Mouse (Mus musculus): ENCODE measurements at regions not wholly inside any gene's neighbourhood (a gene's known extent, or its start where the extent isn't known, plus 50 kb on each side); places are given as distances from the start of the nearest gene placed in this dataset.
"Not testable (repeated sequence)": the region's sequence is repeated elsewhere in the genome, so short reads cannot be mapped to it uniquely, and the experiment has no call there.

- no peaks in the 10 kb centered on the region for H3K4me1 ChIP-seq (ENCODE audit: control insufficient read depth, insufficient read depth, low read length)
- H3K36me3 ChIP-seq (ENCODE audit: control insufficient read depth, insufficient read depth, low read length), result no peaks in the 10 kb centered on the region
- DNase-seq, result no peak
- H3K27ac ChIP-seq (replicated peaks; ENCODE audit: low read depth, low read length), result no peak overlapping the region
- no peaks in the 10 kb centered on the region for H3K27me3 ChIP-seq (ENCODE audit: control insufficient read depth, insufficient read depth, low read length)
- H3K9ac ChIP-seq (replicated peaks; ENCODE audit: low read length), result no peak overlapping the region
- no peaks in the 10 kb centered on the region for H3K9me3 ChIP-seq (ENCODE audit: control insufficient read depth, low read length)
- WGBS, result 92% methylated on average over 1 of the region's 1 CpGs
- no peak overlapping the region for H3K4me2 ChIP-seq (ENCODE audit: low read length)
- ATAC-seq (ENCODE audit: low FRiP score, low TSS enrichment), result no peak
- H3K4me3 ChIP-seq (replicated peaks; ENCODE audit: low read depth, low read length), result no peak overlapping the region
These were observed 304.7 kb upstream of the Shh start for GRCm38 (mm10) chr5:28771796-28772195.

- Histone ChIP-seq H3K36me3 (ENCODE audit: control insufficient read depth, insufficient read depth, low read length) (no peaks in the 10 kb centered on the region), H3K27me3 (ENCODE audit: control insufficient read depth, insufficient read depth, low read length) (no peaks in the 10 kb centered on the region), H3K9me3 (ENCODE audit: control insufficient read depth, low read length) (no peaks in the 10 kb centered on the region; the same call in 1 of the 2 replicates), H3K27ac (replicated peaks; ENCODE audit: low read depth, low read length) (no peak overlapping the region), H3K4me2 (ENCODE audit: low read length) (no peak overlapping the region), H3K9ac (replicated peaks; ENCODE audit: low read length) (no peak overlapping the region), H3K4me1 (ENCODE audit: control insufficient read depth, insufficient read depth, low read length) (no peaks in the 10 kb centered on the region), H3K4me3 (replicated peaks; ENCODE audit: low read depth, low read length) (no peak overlapping the region)
- no peak for ATAC-seq (ENCODE audit: low FRiP score, low TSS enrichment)
- 87% methylated on average over 6 of the region's 6 CpGs for WGBS
- no peak for DNase-seq
These were observed 289.3 kb upstream of the Shh start for GRCm38 (mm10) chr5:28756171-28756948.

GRCm38 (mm10) chr5:28751821-28752220, 284.8 kb upstream of the Shh start:
- not testable (repeated sequence) for H3K27me3 ChIP-seq (ENCODE audit: control insufficient read depth, insufficient read depth, low read length); DNase-seq; H3K4me3 ChIP-seq (replicated peaks; ENCODE audit: low read depth, low read length); H3K9ac ChIP-seq (replicated peaks; ENCODE audit: low read length); H3K36me3 ChIP-seq (ENCODE audit: control insufficient read depth, insufficient read depth, low read length); H3K4me1 ChIP-seq (ENCODE audit: control insufficient read depth, insufficient read depth, low read length); H3K9me3 ChIP-seq (ENCODE audit: control insufficient read depth, low read length); ATAC-seq (ENCODE audit: low FRiP score, low TSS enrichment); H3K27ac ChIP-seq (replicated peaks; ENCODE audit: low read depth, low read length); H3K4me2 ChIP-seq (ENCODE audit: low read length)

- H3K36me3 ChIP-seq (ENCODE audit: control insufficient read depth, insufficient read depth, low read length), result no peaks in the 10 kb centered on the region
- H3K27me3 ChIP-seq (ENCODE audit: control insufficient read depth, insufficient read depth, low read length), result no peaks in the 10 kb centered on the region
- H3K4me2 ChIP-seq (ENCODE audit: low read length), result no peak overlapping the region
- H3K4me3 ChIP-seq (replicated peaks; ENCODE audit: low read depth, low read length), result no peak overlapping the region
- no peak for DNase-seq
- ATAC-seq (ENCODE audit: low FRiP score, low TSS enrichment), result no peak
- H3K27ac ChIP-seq (replicated peaks; ENCODE audit: low read depth, low read length), result no peak overlapping the region
- WGBS, result 87% methylated on average over 3 of the region's 3 CpGs
- no peaks in the 10 kb centered on the region for H3K9me3 ChIP-seq (ENCODE audit: control insufficient read depth, low read length)
- H3K9ac ChIP-seq (replicated peaks; ENCODE audit: low read length), result no peak overlapping the region
- H3K4me1 ChIP-seq (ENCODE audit: control insufficient read depth, insufficient read depth, low read length), result no peaks in the 10 kb centered on the region
These were observed 267.7 kb upstream of the Shh start for GRCm38 (mm10) chr5:28734768-28735167.

- Histone ChIP-seq H3K36me3 (ENCODE audit: control insufficient read depth, insufficient read depth, low read length) (no peaks in the 10 kb centered on the region), H3K9ac (replicated peaks; ENCODE audit: low read length) (no peak overlapping the region), H3K27ac (replicated peaks; ENCODE audit: low read depth, low read length) (no peak overlapping the region), H3K4me3 (replicated peaks; ENCODE audit: low read depth, low read length) (no peak overlapping the region), H3K4me1 (ENCODE audit: control insufficient read depth, insufficient read depth, low read length) (no peaks in the 10 kb centered on the region), H3K9me3 (ENCODE audit: control insufficient read depth, low read length) (no peaks in the 10 kb centered on the region), H3K27me3 (ENCODE audit: control insufficient read depth, insufficient read depth, low read length) (no peaks in the 10 kb centered on the region), H3K4me2 (ENCODE audit: low read length) (no peak overlapping the region)
- ATAC-seq (ENCODE audit: low FRiP score, low TSS enrichment) (no peak), DNase-seq (no peak)
- 91% methylated on average over 3 of the region's 3 CpGs for WGBS
These were observed 255.0 kb upstream of the Shh start for GRCm38 (mm10) chr5:28722067-28722466.

- no peaks in the 10 kb centered on the region for H3K27me3 ChIP-seq (ENCODE audit: control insufficient read depth, insufficient read depth, low read length)
- no peak for ATAC-seq (ENCODE audit: low FRiP score, low TSS enrichment)
- 95% methylated on average over 4 of the region's 4 CpGs for WGBS
These were observed 247.9 kb upstream of the Shh start for GRCm38 (mm10) chr5:28714978-28715377.

GRCm38 (mm10) chr5:28710517-28710916, 243.5 kb upstream of the Shh start:
- H3K27ac ChIP-seq (replicated peaks; ENCODE audit: low read depth, low read length), result no peak overlapping the region
- H3K36me3 ChIP-seq (ENCODE audit: control insufficient read depth, insufficient read depth, low read length), result no peaks in the 10 kb centered on the region
- no peaks in the 10 kb centered on the region for H3K27me3 ChIP-seq (ENCODE audit: control insufficient read depth, insufficient read depth, low read length)
- no peaks in the 10 kb centered on the region for H3K9me3 ChIP-seq (ENCODE audit: control insufficient read depth, low read length)
- no peaks in the 10 kb centered on the region for H3K4me1 ChIP-seq (ENCODE audit: control insufficient read depth, insufficient read depth, low read length)
- no peak overlapping the region for H3K4me2 ChIP-seq (ENCODE audit: low read length)
- 83% methylated on average over 4 of the region's 4 CpGs for WGBS
- DNase-seq (no peak), ATAC-seq (ENCODE audit: low FRiP score, low TSS enrichment) (no peak)
- no peak overlapping the region for H3K4me3 ChIP-seq (replicated peaks; ENCODE audit: low read depth, low read length)
- no peak overlapping the region for H3K9ac ChIP-seq (replicated peaks; ENCODE audit: low read length)

More at GRCm38 (mm10) chr5:28714978-28715377, 247.9 kb upstream of the Shh start:
- H3K4me1 ChIP-seq (ENCODE audit: control insufficient read depth, insufficient read depth, low read length), result no peaks in the 10 kb centered on the region
- no peak for DNase-seq
- H3K4me2 ChIP-seq (ENCODE audit: low read length), result no peak overlapping the region
- H3K4me3 ChIP-seq (replicated peaks; ENCODE audit: low read depth, low read length), result no peak overlapping the region
- H3K9ac ChIP-seq (replicated peaks; ENCODE audit: low read length), result no peak overlapping the region
- no peaks in the 10 kb centered on the region for H3K9me3 ChIP-seq (ENCODE audit: control insufficient read depth, low read length)
- H3K36me3 ChIP-seq (ENCODE audit: control insufficient read depth, insufficient read depth, low read length), result no peaks in the 10 kb centered on the region
- H3K27ac ChIP-seq (replicated peaks; ENCODE audit: low read depth, low read length), result no peak overlapping the region

- Histone ChIP-seq H3K9me3 (ENCODE audit: control insufficient read depth, low read length) (no peaks in the 10 kb centered on the region), H3K9ac (replicated peaks; ENCODE audit: low read length) (no peak overlapping the region), H3K27me3 (ENCODE audit: control insufficient read depth, insufficient read depth, low read length) (no peaks in the 10 kb centered on the region), H3K4me1 (ENCODE audit: control insufficient read depth, insufficient read depth, low read length) (no peaks in the 10 kb centered on the region), H3K27ac (replicated peaks; ENCODE audit: low read depth, low read length) (no peak overlapping the region), H3K4me3 (replicated peaks; ENCODE audit: low read depth, low read length) (no peak overlapping the region), H3K36me3 (ENCODE audit: control insufficient read depth, insufficient read depth, low read length) (no peaks in the 10 kb centered on the region), H3K4me2 (ENCODE audit: low read length) (no peak overlapping the region)
- 70% methylated on average over 2 of the region's 2 CpGs for WGBS
- no peak for ATAC-seq (ENCODE audit: low FRiP score, low TSS enrichment)
- DNase-seq, result no peak
These were observed 242.6 kb upstream of the Shh start for GRCm38 (mm10) chr5:28709626-28710025.

- no peak overlapping the region for H3K9ac ChIP-seq (replicated peaks; ENCODE audit: low read length)
- 91% methylated on average over 1 of the region's 1 CpGs for WGBS
- no peaks in the 10 kb centered on the region for H3K27me3 ChIP-seq (ENCODE audit: control insufficient read depth, insufficient read depth, low read length)
- H3K9me3 ChIP-seq (ENCODE audit: control insufficient read depth, low read length), result no peaks in the 10 kb centered on the region
- no peak for DNase-seq
- no peak overlapping the region for H3K27ac ChIP-seq (replicated peaks; ENCODE audit: low read depth, low read length)
- H3K36me3 ChIP-seq (ENCODE audit: control insufficient read depth, insufficient read depth, low read length), result no peaks in the 10 kb centered on the region
- H3K4me2 ChIP-seq (ENCODE audit: low read length), result no peak overlapping the region
- H3K4me1 ChIP-seq (ENCODE audit: control insufficient read depth, insufficient read depth, low read length), result no peaks in the 10 kb centered on the region
- no peak overlapping the region for H3K4me3 ChIP-seq (replicated peaks; ENCODE audit: low read depth, low read length)
- ATAC-seq (ENCODE audit: low FRiP score, low TSS enrichment), result no peak
These were observed 237.3 kb upstream of the Shh start for GRCm38 (mm10) chr5:28704359-28704758.

Data from midbrain, embryonic 14.5 days (tissue).